Mouse (Mus musculus) lung, embryonic 16.5 days (tissue): ENCODE measurements around the gene Nasp. TPM values are rescaled to one million over a fixed set of nuclear protein-coding genes. Genes with fewer than 3 reads are reported as not detected.
A peak's percentile ranks its signal among the peaks of the same experiment; 100 is the strongest.

Experiments
- ATAC-seq: fragments of 200-750 bp; cut with Nextera tagmentation; 2 replicates; pipeline ENCODE4 v1.8.0; 2017; ENCODE audit warnings: low read depth, mild to moderate bottlenecking, moderate library complexity
- H3K27ac ChIP-seq: fragments of 300-500 bp; sonication (generic); 2 replicates; pipeline ENCODE4 v1.5.1; 2014; ENCODE audit warnings: mild to moderate bottlenecking, control low read depth, low read length
- H3K27me3 ChIP-seq: fragments of 300-500 bp; sonication (generic); 2 replicates; pipeline ENCODE4 v1.6.1; 2014; ENCODE audit warnings: low read depth, low read length, mixed read lengths; ENCODE audit not compliant: control insufficient read depth, insufficient read depth
- H3K36me3 ChIP-seq: fragments of 300-500 bp; sonication (generic); 2 replicates; pipeline ENCODE4 v1.6.1; 2014; ENCODE audit warnings: low read length; ENCODE audit not compliant: control insufficient read depth, insufficient read depth
- H3K4me1 ChIP-seq: fragments of 300-500 bp; sonication (generic); replicated peaks from 2 replicates; pipeline ENCODE4 v1.6.1; 2014; ENCODE audit warnings: low read length, mixed read lengths; ENCODE audit not compliant: control insufficient read depth, insufficient read depth
- H3K4me2 ChIP-seq: fragments of 300-500 bp; sonication (generic); 2 replicates; pipeline ENCODE4 v1.6.1; 2014; ENCODE audit warnings: low read depth, low read length, control low read depth
- H3K4me3 ChIP-seq: fragments of 300-500 bp; sonication (generic); 2 replicates; pipeline ENCODE4 v1.5.1; 2014; ENCODE audit warnings: mild to moderate bottlenecking, low read length, control low read depth
- H3K9ac ChIP-seq: fragments of 300-500 bp; sonication (generic); 2 replicates; pipeline ENCODE4 v1.6.1; 2014; ENCODE audit warnings: low read length, control low read depth
- H3K9me3 ChIP-seq: fragments of 300-500 bp; sonication (generic); 2 replicates; pipeline ENCODE4 v1.6.1; 2016; ENCODE audit warnings: low read length; ENCODE audit not compliant: control insufficient read depth
- WGBS: fragments of 180-500 bp; shearing (Covaris S2); extraction: QIAGEN DNeasy Blood & Tissue Kit; methylation state at CpG from one replicate; pipeline ENCODE4 v1.1.7; 2014; 5-methylcytosine and 5-hydroxymethylcytosine counted together
- polyA plus RNA-seq: library from polyadenylated mRNA; unstranded; fragments of >200 nt; fragmentation: Nextera tagmentation; extraction: Ambion mirVana; gene quantifications from 2 replicates; pipeline ENCODE4 v1.2.1, GENCODE M21; 2015

The Nasp gene
- polyA plus RNA-seq, 1 experiment from 2014 or later, result 111 TPM

DNA sequence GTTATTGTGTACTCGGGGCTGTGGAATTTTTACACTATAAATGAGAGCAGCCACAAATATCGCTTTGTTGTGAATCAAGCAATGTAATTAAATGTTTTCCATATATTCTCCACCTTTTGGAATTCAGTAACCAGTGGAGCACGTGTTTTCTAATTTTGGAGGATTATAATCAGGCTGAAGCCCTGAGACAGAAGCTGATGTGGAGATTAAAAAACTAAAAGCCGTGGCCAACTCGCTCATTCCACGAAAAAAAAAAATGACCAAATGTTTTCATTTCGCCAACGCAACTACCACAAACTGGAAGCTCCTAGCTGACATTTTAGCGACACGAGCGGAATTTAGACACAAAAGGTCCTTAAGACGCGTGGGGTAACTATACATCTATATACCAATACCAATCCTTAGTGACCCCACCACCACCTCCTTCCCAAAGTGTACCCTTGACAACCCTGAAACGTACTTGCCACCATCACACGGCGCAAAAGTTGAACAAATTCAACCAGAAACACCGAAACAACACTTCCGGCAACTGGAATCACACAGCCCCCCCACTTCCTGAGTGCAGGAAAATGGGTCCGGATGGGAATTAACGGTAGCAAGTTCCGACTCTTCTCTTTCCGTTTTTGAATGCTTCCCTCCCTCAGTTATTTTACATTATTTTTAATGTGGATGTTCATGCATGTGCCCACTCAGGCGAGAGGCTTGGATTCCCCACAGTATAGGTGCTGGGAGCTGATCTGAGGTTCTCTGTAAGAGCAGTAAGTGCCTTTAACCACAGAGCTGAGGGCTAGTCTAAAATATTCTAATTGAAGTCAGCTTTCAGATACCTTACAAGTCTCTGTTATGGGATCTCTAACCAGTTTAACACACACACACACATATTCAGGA is 72.1 kb downstream of the Nasp start, which contains the start of gene Tmem69:
Gene Tmem69 (minus strand): TSS at position 524 of the 888 bp plus-strand sequence.
- Histone ChIP-seq H3K36me3 (peaks cover 4% of the 10 kb centered on the region; the same call in 1 of the 2 replicates), H3K9ac (peak within 1 kb of the TSS; percentile 80), H3K27ac (peak within 1 kb of the TSS; percentile 94), H3K27me3 (no peaks in the 10 kb centered on the region), H3K4me1 (peaks cover 3% of the 10 kb centered on the region), H3K4me3 (peak within 1 kb of the TSS; percentile 73), H3K4me2 (peak within 1 kb of the TSS; percentile 93), H3K9me3 (no peaks in the 10 kb centered on the region)
- WGBS, result 2% methylated on average over 23 of the region's 23 CpGs
- no peak for ATAC-seq

- H3K36me3 ChIP-seq, result peaks cover 4% of the 10 kb centered on the region; the same call in 1 of the 2 replicates
- H3K4me1 ChIP-seq, result no peaks in the 10 kb centered on the region
- H3K27ac ChIP-seq, result no peak overlapping the region
- no peaks in the 10 kb centered on the region for H3K27me3 ChIP-seq
- H3K9me3 ChIP-seq, result no peaks in the 10 kb centered on the region
- no peak for ATAC-seq
- WGBS, result 85% methylated on average over 3 of the region's 3 CpGs
- no peak overlapping the region for H3K9ac ChIP-seq
- no peak overlapping the region for H3K4me3 ChIP-seq
- H3K4me2 ChIP-seq, result no peak overlapping the region
These were observed 74.7 kb downstream of the Nasp start for GRCm38 (mm10) chr4:116553035-116553434.

Other genes with a start within 250 kb of the Nasp start
- gene Mast2, start 163.8 kb downstream of the Nasp start, polyA plus RNA-seq, result 11.0 and 11.5 TPM in 2 replicates
- 14.1 and 14.7 TPM in 2 replicates for gene Ipp, start 120.4 kb downstream of the Nasp start, polyA plus RNA-seq
- 21.2 and 22.1 TPM in 2 replicates for gene Tmem69, start 72.0 kb downstream of the Nasp start, polyA plus RNA-seq
- gene Gpbp1l1, start 70.3 kb downstream of the Nasp start, polyA plus RNA-seq, result 32.5 and 37.2 TPM in 2 replicates
- 17.6 and 22.5 TPM in 2 replicates for gene Ccdc17, start 31.3 kb downstream of the Nasp start, polyA plus RNA-seq
- gene Akr1a1, start 23.7 kb upstream of the Nasp start, polyA plus RNA-seq, result 817 and 840 TPM in 2 replicates
- gene Prdx1, start 57.6 kb upstream of the Nasp start, polyA plus RNA-seq, result 1,438 and 1,494 TPM in 2 replicates
- gene Mmachc, start 80.5 kb upstream of the Nasp start, polyA plus RNA-seq, result 21.5 and 23.5 TPM in 2 replicates
- 29.4 and 35.2 TPM in 2 replicates for gene Ccdc163, start 80.6 kb upstream of the Nasp start, polyA plus RNA-seq
- gene Tesk2, start 93.0 kb upstream of the Nasp start, polyA plus RNA-seq, result 8.2 and 8.3 TPM in 2 replicates
- 35.2 and 36.5 TPM in 2 replicates for gene Toe1, start 179.7 kb upstream of the Nasp start, polyA plus RNA-seq
- gene Mutyh, start 179.8 kb upstream of the Nasp start, polyA plus RNA-seq, result 17.0 and 17.7 TPM in 2 replicates
- 0.40 and 0.49 TPM in 2 replicates for gene Hpdl, start 193.8 kb upstream of the Nasp start, polyA plus RNA-seq
- gene Zswim5, start 249.4 kb upstream of the Nasp start, polyA plus RNA-seq, result 0.40 and 0.70 TPM in 2 replicates